Mouse (Mus musculus) heart, adult 18-20 months (tissue): Measurements from ENCODE around the gene Crocc2. TPM values are rescaled to one million over a fixed set of nuclear protein-coding genes. Genes with fewer than 3 reads are reported as not detected.

ENCODE experiments used
- DNase-seq, 2 experiments: peaks; one replicate each; pipeline ENCODE4 v3.0.0; 2021 to 2022; ENCODE audit warnings: mixed read lengths in 1 of 2
- microRNA-seq, 2 experiments: library from miRNA; unstranded; fragments of <30 nt; microRNA quantifications; one replicate each; pipeline ENCODE4 v1.2.0; 2022
- total RNA-seq, 2 experiments: library from RNA; stranded (reverse); gene quantifications; 2 replicates each; pipeline ENCODE4 v1.2.3; 2021

The Crocc2 gene
- total RNA-seq, 2 experiments from 2014 or later = 0.05 to 0.12 TPM

- DNase-seq = no peak
These were observed 103.2 kb downstream of the Crocc2 start for GRCm38 (mm10) chr1:93271751-93272150.

GRCm38 (mm10) chr1:93272409-93272821 lies 103.9 kb downstream of the Crocc2 start:
- no peak for DNase-seq

GRCm38 (mm10) chr1:93275561-93275960 lies 107.0 kb downstream of the Crocc2 start:
- DNase-seq = no peak

GRCm38 (mm10) chr1:93277041-93277440 lies 108.5 kb downstream of the Crocc2 start:
- no peak for DNase-seq

Small RNAs within 50 kb of the gene (microRNA-seq; reads per million reads assigned to microRNA genes)
- gene Mir6901 = 0 reads per million in 2 experiments

Other genes starting within 250 kb of the Crocc2 start
- gene Capn10, start 234.3 kb upstream of the Crocc2 start, total RNA-seq = 1 to 10 TPM; 5.6 to 7.2 TPM
- under 1 TPM; 0.59 to 0.62 TPM for gene Gpr35, start 217.9 kb upstream of the Crocc2 start, total RNA-seq
- not detected for gene Aqp12, start 162.4 kb upstream of the Crocc2 start, total RNA-seq
- 1 to 10 TPM; 1.2 to 1.8 TPM for gene Kif1a, start 66.8 kb upstream of the Crocc2 start, total RNA-seq
- gene Agxt, start 33.5 kb upstream of the Crocc2 start, total RNA-seq = not detected
- gene 2310007B03Rik, start 7.8 kb upstream of the Crocc2 start, total RNA-seq = under 1 TPM in 1 of 2 experiments, not detected in 1; 0.28 TPM
- gene Sned1, start 67.1 kb downstream of the Crocc2 start, total RNA-seq = 1 to 10 TPM; 4.2 to 7.5 TPM
- gene Mterf4, start 137.2 kb downstream of the Crocc2 start, total RNA-seq = 10 to 100 TPM; 14.0 to 14.9 TPM
- 10 to 100 TPM; 30.4 to 35.3 TPM for gene Ppp1r7, start 174.1 kb downstream of the Crocc2 start, total RNA-seq
- under 1 TPM; 0.30 to 0.31 TPM for gene Pask, start 174.8 kb downstream of the Crocc2 start, total RNA-seq
- not detected for gene Ano7, start 205.2 kb downstream of the Crocc2 start, total RNA-seq